Mouse (Mus musculus): Measurements from ENCODE around the gene Tbc1d1.

- TF ChIP-seq GATA1 (IDR thresholded peaks at IDR 0.05; ENCODE audit: low read length) (no peak), TAL1 (IDR thresholded peaks at IDR 0.05; ENCODE audit: low read length) (no peak)
Observed at GRCm38 (mm10) chr5:64291657-64292056, 135.6 kb downstream of the Tbc1d1 start.
